ENCODE assay signal across 22 mouse cellular contexts in genomic region chr6:148647423-148648390, GRCm38 (mm10).
DNase-seq lines count a peak whose midpoint lies in the region; ATAC-seq lines count a peak whose summit lies in the region.
"Had no signal": no experiment of that assay in that cellular context is flagged by ENCODE, and none has a peak within 500 bp of the region (broad histone marks: within the 10 kb centered on the region; RNA-seq: fewer than 3 reads in every experiment).

No protein-coding gene starts in this region.

- H3K27me3 ChIP-seq in heart, embryonic 12.5 days (replicated peaks), result no peaks in the 10 kb centered on the region
- H3K27me3 ChIP-seq in liver, embryonic 15.5 days, result no peaks in the 10 kb centered on the region
- no peaks in the 10 kb centered on the region for H3K27me3 ChIP-seq in midbrain, embryonic 10.5 days (ENCODE audit: low read depth, poor library complexity, severe bottlenecking)
- H3K27me3 ChIP-seq: embryonic facial prominence, embryonic 13.5 days; hindbrain, embryonic 12.5 days; neural tube, embryonic 12.5 days had no signal

- whole genome bisulfite sequencing in heart, embryonic 12.5 days, result 64% methylated on average over 2 of the region's 2 CpGs
- WGBS in liver, embryonic 15.5 days (ENCODE audit: insufficient replicate concordance), result 43% methylated on average over 2 of the region's 2 CpGs
- whole genome bisulfite sequencing in midbrain, embryonic 10.5 days, result 80% methylated on average over 2 of the region's 2 CpGs

- no peak overlapping the region for H3K4me3 ChIP-seq in heart, embryonic 12.5 days
- no peak overlapping the region for H3K4me3 ChIP-seq in liver, embryonic 15.5 days (replicated peaks)
- H3K4me3 ChIP-seq in midbrain, embryonic 10.5 days, result no peak overlapping the region
- H3K4me3 ChIP-seq: embryonic facial prominence, embryonic 13.5 days; heart, embryonic 10.5 days; hindbrain, embryonic 12.5 days; neural tube, embryonic 12.5 days had no signal

- ATAC-seq in heart, embryonic 12.5 days (ENCODE audit: insufficient number of reproducible peaks, low FRiP score), result peak; percentile 57
- ATAC-seq in erythroid progenitor cell, adult 5-6 weeks (replicated peaks; ENCODE audit: low FRiP score, poor library complexity, severe bottlenecking), result peak; percentile 92
- peak; percentile 98 for ATAC-seq in liver, embryonic 15.5 days (ENCODE audit: insufficient read depth)
- ATAC-seq: CD4-positive, CD25-positive, alpha-beta regulatory T cell, adult 4 months; forebrain, postnatal 0 days; inflammation-experienced regulatory T-cells, adult 6 months had no signal

- H3K27ac ChIP-seq in heart, embryonic 12.5 days (ENCODE audit: poor library complexity, severe bottlenecking), result no peak overlapping the region
- H3K27ac ChIP-seq in liver, embryonic 15.5 days (replicated peaks), result peak overlapping the region; percentile 85
- H3K27ac ChIP-seq in midbrain, embryonic 10.5 days (replicated peaks), result no peak overlapping the region
- H3K27ac ChIP-seq: embryonic facial prominence, embryonic 13.5 days; heart, embryonic 10.5 days; hindbrain, embryonic 12.5 days; neural tube, embryonic 12.5 days had no signal

- no peaks in the 10 kb centered on the region for H3K9me3 ChIP-seq in heart, embryonic 12.5 days (replicated peaks)
- no peaks in the 10 kb centered on the region for H3K9me3 ChIP-seq in liver, embryonic 15.5 days (replicated peaks)
- H3K9me3 ChIP-seq in midbrain, embryonic 10.5 days (replicated peaks), result no peaks in the 10 kb centered on the region
- H3K9me3 ChIP-seq: embryonic facial prominence, embryonic 13.5 days; heart, embryonic 10.5 days; hindbrain, embryonic 12.5 days; neural tube, embryonic 12.5 days had no signal

- no peak overlapping the region for H3K4me2 ChIP-seq in heart, embryonic 12.5 days
- no peak overlapping the region for H3K4me2 ChIP-seq in liver, embryonic 15.5 days
- H3K4me2 ChIP-seq: embryonic facial prominence, embryonic 13.5 days; hindbrain, embryonic 12.5 days; lung, embryonic 14.5 days; midbrain, embryonic 11.5 days; neural tube, embryonic 12.5 days had no signal

- no peaks in the 10 kb centered on the region for H3K4me1 ChIP-seq in heart, embryonic 12.5 days (replicated peaks)
- peaks cover 28% of the 10 kb centered on the region for H3K4me1 ChIP-seq in liver, embryonic 15.5 days (replicated peaks)
- H3K4me1 ChIP-seq in midbrain, embryonic 10.5 days, result peaks cover 9% of the 10 kb centered on the region
- H3K4me1 ChIP-seq: embryonic facial prominence, embryonic 13.5 days; heart, embryonic 10.5 days; hindbrain, embryonic 12.5 days; neural tube, embryonic 12.5 days had no signal

- no peaks in the 10 kb centered on the region for H3K36me3 ChIP-seq in heart, embryonic 12.5 days
- H3K36me3 ChIP-seq in liver, embryonic 15.5 days (replicated peaks), result no peaks in the 10 kb centered on the region
- no peaks in the 10 kb centered on the region for H3K36me3 ChIP-seq in midbrain, embryonic 10.5 days
- H3K36me3 ChIP-seq: embryonic facial prominence, embryonic 13.5 days; heart, embryonic 10.5 days; hindbrain, embryonic 12.5 days; neural tube, embryonic 12.5 days had no signal

- no peak overlapping the region for H3K9ac ChIP-seq in heart, embryonic 12.5 days
- H3K9ac ChIP-seq in liver, embryonic 15.5 days, result no peak overlapping the region
- H3K9ac ChIP-seq: embryonic facial prominence, embryonic 13.5 days; forebrain, postnatal 0 days; hindbrain, embryonic 12.5 days; lung, embryonic 14.5 days; neural tube, embryonic 12.5 days had no signal

- no peak for DNase-seq in heart, adult 18-20 months
- DNase-seq in midbrain, embryonic 10.5 days (ENCODE audit: low spot score), result no peak
- no peak for DNase-seq in kidney, postnatal 14 days
- no peak for DNase-seq in cerebellum, adult 9-11 months
- DNase-seq: cerebellum, postnatal 10 days; forebrain, postnatal 0 days; gastrocnemius, postnatal 36 days; heart, postnatal 14 days; kidney, postnatal 4 days; layer of hippocampus, adult 9-11 months; lung, embryonic 14.5 days; lung, postnatal 36 days had no signal
